Mouse (Mus musculus) hindbrain, embryonic 16.5 days (tissue): ENCODE measurements around the gene Hacl1. TPM values are rescaled to one million over a fixed set of nuclear protein-coding genes. Genes with fewer than 3 reads are reported as not detected.

Experiments
- ATAC-seq: fragments of 200-750 bp; cut with Nextera tagmentation; 2 replicates; pipeline ENCODE4 v1.8.0; 2017; ENCODE audit warnings: moderate TSS enrichment, moderate library complexity
- H3K27ac ChIP-seq: fragments of 300-500 bp; sonication (generic); 2 replicates; pipeline ENCODE4 v1.5.1; 2014; ENCODE audit warnings: low read depth, mild to moderate bottlenecking, control low read depth, low read length, moderate library complexity
- H3K27me3 ChIP-seq: fragments of 300-500 bp; sonication (generic); replicated peaks from 2 replicates; pipeline ENCODE4 v1.6.1; 2014; ENCODE audit warnings: low read length; ENCODE audit not compliant: control insufficient read depth, insufficient read depth
- H3K36me3 ChIP-seq: fragments of 300-500 bp; sonication (generic); 2 replicates; pipeline ENCODE4 v1.6.1; 2014; ENCODE audit warnings: mild to moderate bottlenecking, low read length, moderate library complexity, mixed read lengths; ENCODE audit not compliant: control insufficient read depth, insufficient read depth
- H3K4me1 ChIP-seq: fragments of 300-500 bp; sonication (generic); 2 replicates; pipeline ENCODE4 v1.6.1; 2014; ENCODE audit warnings: low read depth, low read length; ENCODE audit not compliant: control insufficient read depth, insufficient read depth
- H3K4me2 ChIP-seq: fragments of 300-500 bp; sonication (generic); 2 replicates; pipeline ENCODE4 v1.6.1; 2014; ENCODE audit warnings: mild to moderate bottlenecking, low read length, control low read depth, moderate library complexity
- H3K4me3 ChIP-seq: fragments of 300-500 bp; sonication (generic); 2 replicates; pipeline ENCODE4 v1.5.1; 2014; ENCODE audit warnings: mild to moderate bottlenecking, low read length, control low read depth, moderate library complexity
- H3K9ac ChIP-seq: fragments of 300-500 bp; sonication (generic); 2 replicates; pipeline ENCODE4 v1.6.1; 2014; ENCODE audit warnings: low read depth, mild to moderate bottlenecking, control low read depth, low read length, moderate library complexity
- H3K9me3 ChIP-seq: fragments of 300-500 bp; sonication (generic); 2 replicates; pipeline ENCODE4 v1.6.1; 2014; ENCODE audit warnings: mild to moderate bottlenecking, low read length, moderate library complexity; ENCODE audit not compliant: control insufficient read depth
- WGBS: fragments of 180-500 bp; shearing (Covaris S2); extraction: QIAGEN DNeasy Blood & Tissue Kit; methylation state at CpG from one replicate; pipeline ENCODE4 v1.1.7; 2014; 5-methylcytosine and 5-hydroxymethylcytosine counted together
- polyA plus RNA-seq: library from polyadenylated mRNA; unstranded; fragments of >200 nt; fragmentation: Nextera tagmentation; extraction: Ambion mirVana; gene quantifications from 2 replicates; pipeline ENCODE4 v1.2.1, GENCODE M21; 2015

The Hacl1 gene
- polyA plus RNA-seq, 1 experiment from 2014 or later: 11.5 TPM

GRCm38 (mm10) chr14:31663376-31664099 is 22.5 kb upstream of the Hacl1 start:
- Histone ChIP-seq H3K36me3 (peaks cover 10% of the 10 kb centered on the region; the same call in 1 of the 2 replicates), H3K9ac (no peak overlapping the region), H3K9me3 (no peaks in the 10 kb centered on the region), H3K27ac (peak overlapping the region; percentile 99), H3K4me3 (no peak overlapping the region), H3K4me2 (no peak overlapping the region), H3K4me1 (peaks cover 46% of the 10 kb centered on the region), H3K27me3 (no peaks in the 10 kb centered on the region)
- WGBS: 86% methylated on average over 13 of the region's 13 CpGs
- ATAC-seq: no peak

GRCm38 (mm10) chr14:31662555-31663211 is 21.6 kb upstream of the Hacl1 start:
- 12% methylated on average over 9 of the region's 9 CpGs for WGBS
- peaks cover 51% of the 10 kb centered on the region for H3K4me1 ChIP-seq
- ATAC-seq: peak; percentile 45

GRCm38 (mm10) chr14:31661671-31662554 is 20.8 kb upstream of the Hacl1 start:
- Histone ChIP-seq H3K4me1 (peaks cover 56% of the 10 kb centered on the region), H3K9ac (peak overlapping the region; percentile 79), H3K4me2 (peak overlapping the region; percentile 78), H3K27ac (peak overlapping the region; percentile 99), H3K9me3 (no peaks in the 10 kb centered on the region), H3K27me3 (no peaks in the 10 kb centered on the region), H3K4me3 (peak overlapping the region; percentile 45), H3K36me3 (peaks cover 3% of the 10 kb centered on the region; the same call in 1 of the 2 replicates)
- WGBS: 1% methylated on average over 44 of the region's 44 CpGs
- ATAC-seq: peak; percentile 94

More at GRCm38 (mm10) chr14:31662555-31663211, 21.6 kb upstream of the Hacl1 start:
- Histone ChIP-seq H3K4me3 (peak overlapping the region; percentile 45), H3K4me2 (peak overlapping the region; percentile 78), H3K27me3 (no peaks in the 10 kb centered on the region), H3K36me3 (peaks cover 9% of the 10 kb centered on the region; the same call in 1 of the 2 replicates), H3K9me3 (no peaks in the 10 kb centered on the region), H3K9ac (peak overlapping the region; percentile 79), H3K27ac (peak overlapping the region; percentile 99)

DNA sequence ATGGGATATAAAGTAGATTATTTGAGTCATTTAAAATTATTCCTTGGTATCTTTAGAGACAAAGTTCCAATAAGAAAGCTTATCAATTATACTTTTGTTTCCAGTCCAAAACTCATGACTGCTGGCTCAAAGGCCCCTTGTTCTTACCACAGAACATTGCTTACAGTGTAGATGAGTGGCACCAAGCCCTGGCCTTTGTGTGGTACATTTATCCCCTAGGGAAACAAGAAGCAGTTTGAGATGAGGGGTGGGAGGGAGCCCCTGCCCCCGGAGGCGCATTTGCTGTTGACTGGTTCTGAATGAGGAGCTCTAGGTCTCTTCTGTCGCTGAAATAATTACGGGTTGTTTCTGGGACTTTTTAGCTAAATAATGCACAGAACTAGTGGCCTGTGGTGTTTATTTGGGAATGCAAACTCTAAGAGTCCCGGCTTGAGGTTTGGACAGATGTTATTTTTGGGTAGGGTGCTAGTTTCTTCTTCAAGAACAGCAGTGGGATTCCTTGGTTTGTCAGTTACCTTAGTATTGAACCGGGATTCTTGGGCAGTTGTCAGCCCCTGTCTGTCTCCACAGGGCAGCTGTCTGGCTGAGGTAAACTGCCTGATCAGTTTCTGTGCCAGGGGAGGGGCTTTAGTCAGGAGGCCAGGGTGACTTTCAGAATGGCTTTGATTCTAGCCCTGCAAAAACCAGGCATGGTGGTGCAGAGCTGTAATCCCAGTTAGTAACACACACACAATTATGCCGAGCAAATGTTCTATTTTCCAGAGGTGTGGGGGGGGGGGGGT is 19.4 kb upstream of the Hacl1 start:
- H3K36me3 ChIP-seq: no peaks in the 10 kb centered on the region
- H3K27ac ChIP-seq: peak overlapping the region; percentile 99
- H3K9me3 ChIP-seq: no peaks in the 10 kb centered on the region
- H3K27me3 ChIP-seq: no peaks in the 10 kb centered on the region
- 46% methylated on average over 7 of the region's 7 CpGs for WGBS
- no peak overlapping the region for H3K4me3 ChIP-seq
- H3K9ac ChIP-seq: no peak overlapping the region
- peaks cover 56% of the 10 kb centered on the region for H3K4me1 ChIP-seq
- H3K4me2 ChIP-seq: no peak overlapping the region; the same call in 1 of the 2 replicates
- ATAC-seq: no peak

GRCm38 (mm10) chr14:31659501-31660181 is 18.6 kb upstream of the Hacl1 start:
- Histone ChIP-seq H3K27ac (peak overlapping the region; percentile 73), H3K4me1 (peaks cover 52% of the 10 kb centered on the region), H3K9ac (no peak overlapping the region; the same call in 1 of the 2 replicates), H3K27me3 (no peaks in the 10 kb centered on the region), H3K4me2 (no peak overlapping the region), H3K9me3 (no peaks in the 10 kb centered on the region), H3K36me3 (no peaks in the 10 kb centered on the region), H3K4me3 (no peak overlapping the region)
- WGBS: 44% methylated on average over 10 of the region's 10 CpGs
- ATAC-seq: no peak

DNA sequence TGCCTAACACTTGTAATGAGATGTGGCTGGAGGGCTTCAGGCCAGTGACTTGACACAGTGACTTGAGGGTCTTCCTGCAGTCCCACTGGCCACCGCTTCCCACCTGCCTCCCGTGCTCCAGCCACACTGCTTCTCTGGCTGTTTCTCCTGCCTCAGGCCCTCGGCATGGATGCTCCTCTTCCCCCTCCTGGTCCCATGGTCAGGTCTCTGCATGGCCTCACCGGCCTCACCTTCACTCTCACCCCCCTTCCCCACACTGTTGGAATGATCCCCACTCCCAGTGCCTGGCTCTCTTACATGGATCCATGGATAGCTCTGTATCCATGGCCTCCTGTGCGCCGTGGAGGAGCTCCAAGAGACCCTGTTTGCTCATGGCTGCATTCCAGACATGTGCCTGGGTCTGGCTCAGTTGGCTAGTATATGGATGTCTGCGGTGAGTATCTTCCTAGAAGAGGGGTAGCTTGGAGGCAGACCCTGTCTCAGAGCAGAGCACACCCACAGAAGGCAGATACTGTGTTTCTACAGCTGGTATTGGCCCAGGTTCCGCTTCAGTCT is 17.1 kb upstream of the Hacl1 start:
- Histone ChIP-seq H3K36me3 (no peaks in the 10 kb centered on the region), H3K9ac (no peak overlapping the region), H3K4me3 (no peak overlapping the region), H3K27me3 (no peaks in the 10 kb centered on the region), H3K27ac (peak overlapping the region; percentile 2; the same call in 1 of the 2 replicates), H3K4me1 (peaks cover 41% of the 10 kb centered on the region), H3K9me3 (no peaks in the 10 kb centered on the region), H3K4me2 (no peak overlapping the region)
- no peak for ATAC-seq
- WGBS: 75% methylated on average over 8 of the region's 8 CpGs

DNA sequence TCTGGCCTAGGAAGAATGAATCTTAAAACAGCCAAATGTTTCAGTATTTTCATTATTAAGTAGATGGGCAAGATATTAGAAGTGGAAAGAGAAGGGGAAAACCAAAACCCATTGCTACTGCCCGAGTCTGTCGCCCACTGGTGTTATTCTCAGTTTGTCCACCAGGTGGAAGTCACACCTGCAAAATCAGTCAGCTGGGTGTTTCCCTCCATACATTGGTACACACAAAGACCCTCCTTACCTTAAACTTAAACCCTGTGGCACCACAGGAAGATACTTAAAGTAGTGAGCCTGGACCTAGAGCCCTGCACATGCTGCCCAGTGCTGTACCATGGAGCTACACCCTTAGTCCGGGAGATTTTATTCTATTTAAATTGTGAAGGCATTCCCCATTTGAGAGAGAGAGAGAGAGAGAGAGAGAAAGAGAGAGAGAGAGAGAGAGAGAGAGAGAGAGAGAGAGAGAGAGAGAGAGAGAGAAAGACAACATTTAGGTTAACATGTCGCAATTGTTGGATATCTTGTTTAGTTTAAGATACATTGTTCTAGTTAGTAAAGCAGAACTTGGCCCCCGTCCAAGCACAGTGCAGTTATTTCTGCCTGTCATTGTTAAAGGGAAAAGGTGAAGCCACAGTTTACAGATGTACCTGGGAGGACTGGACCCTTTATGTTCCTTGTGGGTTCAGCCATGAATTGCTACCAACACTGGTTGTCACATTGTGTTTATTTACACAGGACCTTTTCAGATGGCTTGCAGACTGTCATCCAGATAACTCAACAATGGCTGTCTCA is 16.0 kb upstream of the Hacl1 start:
- H3K27ac ChIP-seq: no peak overlapping the region
- 42% methylated on average over 5 of the region's 5 CpGs for WGBS
- H3K9me3 ChIP-seq: no peaks in the 10 kb centered on the region
- no peaks in the 10 kb centered on the region for H3K27me3 ChIP-seq
- no peak overlapping the region for H3K4me2 ChIP-seq
- no peaks in the 10 kb centered on the region for H3K36me3 ChIP-seq
- H3K9ac ChIP-seq: no peak overlapping the region
- no peak for ATAC-seq
- peaks cover 31% of the 10 kb centered on the region for H3K4me1 ChIP-seq
- no peak overlapping the region for H3K4me3 ChIP-seq
